Mouse (Mus musculus): ENCODE results near the gene Ulk4. TPM values are rescaled to one million over a fixed set of nuclear protein-coding genes. Genes with fewer than 3 reads are reported as not detected.

The Ulk4 gene
- polyA plus RNA-seq (2014; fragmentation: Nextera tagmentation; extraction: Ambion mirVana), result 50.0 and 65.6 TPM in 2 replicates

DNA sequence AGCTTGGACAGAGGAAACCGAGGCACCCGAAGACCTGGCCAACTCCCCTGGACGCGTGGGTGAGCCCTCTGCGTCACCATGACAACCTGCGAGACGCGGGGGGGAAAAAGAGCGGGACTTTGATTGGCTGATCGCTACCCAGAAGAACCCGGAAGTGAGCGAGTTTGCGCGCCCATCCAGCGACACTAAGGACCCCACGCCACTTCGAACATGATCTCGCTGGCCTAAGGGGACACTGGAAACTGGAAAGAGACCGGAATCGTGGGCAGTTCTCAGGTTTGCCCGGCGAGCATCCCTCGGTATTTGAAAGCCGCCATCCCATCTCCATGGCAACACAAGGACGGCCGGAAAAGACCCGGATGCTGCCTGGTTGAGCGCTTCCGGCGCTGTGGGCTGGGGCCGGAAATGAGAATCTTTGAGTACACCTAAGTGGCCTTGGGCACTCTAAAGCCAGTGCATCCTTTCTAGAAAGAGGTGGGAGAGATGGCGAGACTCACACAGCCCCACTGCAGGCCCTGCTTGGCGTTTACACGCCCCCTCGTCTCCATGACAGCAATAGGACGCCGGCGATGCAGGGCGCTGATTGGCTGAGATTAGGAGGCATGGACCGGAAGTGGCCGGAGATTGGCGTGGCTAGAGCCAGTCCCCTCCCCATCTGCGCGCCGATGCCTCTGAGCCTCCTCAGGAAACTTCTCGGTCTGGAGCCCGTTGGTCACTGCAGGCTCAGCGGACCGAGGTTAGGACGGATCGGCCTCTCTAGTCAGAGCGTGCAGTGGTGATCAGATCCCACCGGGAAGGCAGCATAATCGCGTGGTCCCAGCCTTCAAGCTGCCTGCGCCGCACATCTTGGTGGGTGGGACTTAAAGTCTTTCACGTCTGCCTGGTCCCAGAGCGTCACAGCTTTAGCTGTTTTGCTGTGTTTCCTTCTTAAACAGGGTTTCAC lies at the start of gene Ulk4:
TSS of gene Ulk4 (minus strand) at position 80 of the 943 bp plus-strand sequence.
- Histone ChIP-seq H3K4me1 (replicated peaks; ENCODE audit: control insufficient read depth, insufficient read depth, low read length) (peaks cover 14% of the 10 kb centered on the region; the same call in 1 of the 2 replicates), H3K4me2 (replicated peaks) (peak within 1 kb of the TSS; percentile 73), H3K27me3 (ENCODE audit: control insufficient read depth, insufficient read depth, low read length) (no peaks in the 10 kb centered on the region), H3K9me3 (ENCODE audit: control insufficient read depth, low read length) (0 out of 2 replicates have a peak, but pooled peaks cover 3% of the 10 kb centered on the region), H3K4me3 (replicated peaks; ENCODE audit: low read length) (peak within 1 kb of the TSS; percentile 62), H3K27ac (peak within 1 kb of the TSS; percentile 87), H3K9ac (peak within 1 kb of the TSS; percentile 54), H3K36me3 (replicated peaks; ENCODE audit: control insufficient read depth, insufficient read depth) (no peaks in the 10 kb centered on the region)
- DNase-seq (ENCODE audit: low spot score) (peak; percentile 92), ATAC-seq (ENCODE audit: low FRiP score) (peak; percentile 95)
- WGBS, result under 1% methylated on average over 59 of the region's 59 CpGs

DNA sequence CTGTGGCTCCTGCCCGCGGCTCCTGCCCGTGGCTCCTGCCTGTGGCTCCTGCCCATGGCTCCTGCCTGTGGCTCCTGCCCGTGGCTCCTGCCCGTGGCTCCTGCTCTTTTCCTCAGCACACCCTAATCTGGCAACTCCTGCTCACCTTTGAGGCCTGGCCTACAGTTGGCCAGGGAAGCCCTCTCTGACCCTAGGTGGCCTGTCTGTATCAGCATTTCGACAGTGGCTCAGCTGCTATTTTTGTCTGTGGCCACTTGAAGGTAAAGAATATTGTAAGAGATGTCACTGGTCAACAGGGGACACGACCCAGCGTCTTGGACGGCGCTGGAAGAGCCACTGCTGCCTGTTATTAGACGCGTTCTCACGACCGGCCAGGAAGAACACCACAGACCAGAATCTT lies 45.0 kb upstream of the Ulk4 start:
- no peak overlapping the region for H3K4me3 ChIP-seq (replicated peaks; ENCODE audit: low read length)
- H3K4me2 ChIP-seq (replicated peaks), result no peak overlapping the region
- 98% methylated on average over 14 of the region's 14 CpGs for WGBS

DNA sequence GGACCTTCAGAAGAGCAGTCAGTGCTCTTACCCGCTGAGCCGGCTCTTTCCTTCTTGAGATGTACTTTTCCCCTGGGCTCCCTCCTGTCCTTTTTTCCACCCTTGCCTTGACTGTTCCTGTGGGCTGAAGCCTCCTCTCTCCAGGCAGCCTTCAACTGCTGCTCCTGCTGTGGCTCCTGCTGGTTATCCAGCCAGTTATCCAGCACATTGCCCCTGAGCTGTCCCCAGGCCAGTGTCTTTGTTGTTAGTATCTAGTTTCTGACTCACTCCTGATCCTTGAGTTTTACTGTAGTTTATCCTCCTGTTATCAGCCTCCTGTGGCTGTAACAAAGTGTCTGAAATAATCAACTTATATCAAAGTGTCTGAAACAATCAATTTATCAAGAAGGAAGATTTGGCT lies 44.1 kb upstream of the Ulk4 start:
- H3K9ac ChIP-seq, result no peak overlapping the region
- no peaks in the 10 kb centered on the region for H3K9me3 ChIP-seq (ENCODE audit: control insufficient read depth, low read length)
- H3K4me1 ChIP-seq (replicated peaks; ENCODE audit: control insufficient read depth, insufficient read depth, low read length), result peaks cover 16% of the 10 kb centered on the region; the same call in 1 of the 2 replicates
- ATAC-seq (ENCODE audit: low FRiP score) (no peak), DNase-seq (ENCODE audit: low spot score) (no peak)
- H3K4me2 ChIP-seq (replicated peaks), result no peak overlapping the region
- no peaks in the 10 kb centered on the region for H3K27me3 ChIP-seq (ENCODE audit: control insufficient read depth, insufficient read depth, low read length)
- no peak overlapping the region for H3K27ac ChIP-seq
- 94% methylated on average over 2 of the region's 2 CpGs for WGBS
- 0 out of 2 replicates have a peak, but pooled peaks cover 3% of the 10 kb centered on the region for H3K36me3 ChIP-seq (replicated peaks; ENCODE audit: control insufficient read depth, insufficient read depth)
- H3K4me3 ChIP-seq (replicated peaks; ENCODE audit: low read length), result no peak overlapping the region

More for the DNA sequence above, 45.0 kb upstream of the Ulk4 start:
- Histone ChIP-seq H3K4me1 (replicated peaks; ENCODE audit: control insufficient read depth, insufficient read depth, low read length) (peaks cover 7% of the 10 kb centered on the region; the same call in 1 of the 2 replicates), H3K27ac (no peak overlapping the region), H3K9ac (no peak overlapping the region), H3K36me3 (replicated peaks; ENCODE audit: control insufficient read depth, insufficient read depth) (0 out of 2 replicates have a peak, but pooled peaks cover 3% of the 10 kb centered on the region), H3K9me3 (ENCODE audit: control insufficient read depth, low read length) (no peaks in the 10 kb centered on the region), H3K27me3 (ENCODE audit: control insufficient read depth, insufficient read depth, low read length) (no peaks in the 10 kb centered on the region)
- DNase-seq (ENCODE audit: low spot score) (no peak), ATAC-seq (ENCODE audit: low FRiP score) (no peak)

- Histone ChIP-seq H3K27me3 (ENCODE audit: control insufficient read depth, insufficient read depth, low read length) (no peaks in the 10 kb centered on the region), H3K4me1 (replicated peaks; ENCODE audit: control insufficient read depth, insufficient read depth, low read length) (peaks cover 22% of the 10 kb centered on the region), H3K4me2 (replicated peaks) (no peak overlapping the region), H3K27ac (no peak overlapping the region), H3K36me3 (replicated peaks; ENCODE audit: control insufficient read depth, insufficient read depth) (0 out of 2 replicates have a peak, but pooled peaks cover 3% of the 10 kb centered on the region), H3K9me3 (ENCODE audit: control insufficient read depth, low read length) (no peaks in the 10 kb centered on the region), H3K4me3 (replicated peaks; ENCODE audit: low read length) (no peak overlapping the region), H3K9ac (no peak overlapping the region)
- WGBS, result 82% methylated on average over 2 of the region's 2 CpGs
- no peak for DNase-seq (ENCODE audit: low spot score)
- ATAC-seq (ENCODE audit: low FRiP score), result no peak
Observed at GRCm38 (mm10) chr9:121320433-121320832, 43.4 kb upstream of the Ulk4 start.

DNA sequence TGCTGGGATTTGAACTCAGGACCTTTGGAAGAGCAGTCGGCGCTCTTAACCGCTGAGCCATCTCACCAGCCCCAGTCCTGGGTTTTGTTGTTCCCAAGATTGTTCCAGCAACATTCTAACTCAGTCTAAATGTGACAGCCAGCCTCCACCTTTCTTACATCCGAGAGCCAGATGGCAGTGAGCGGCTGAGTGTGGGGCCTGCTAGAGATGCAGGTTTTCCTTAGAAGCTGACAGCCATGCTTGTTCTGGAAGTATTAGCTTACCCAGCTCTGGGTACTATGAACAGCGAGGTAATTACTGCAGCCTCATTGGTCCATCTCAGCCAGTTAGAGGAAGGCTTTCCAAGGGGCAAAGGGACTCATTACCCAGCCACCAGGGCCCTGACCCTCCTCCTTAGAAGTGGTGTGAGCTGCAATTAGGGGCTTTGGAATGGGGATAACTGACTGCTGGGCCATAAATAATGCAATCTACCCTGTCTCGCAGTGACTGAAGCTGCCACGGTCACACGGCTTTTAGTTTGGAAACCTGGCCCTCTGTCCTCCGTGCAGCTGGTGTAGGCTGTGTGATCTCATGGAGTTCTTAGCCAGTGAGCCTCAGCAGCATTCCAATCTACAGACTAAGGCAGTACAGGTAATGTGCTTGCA lies 42.4 kb upstream of the Ulk4 start:
- no peaks in the 10 kb centered on the region for H3K27me3 ChIP-seq (ENCODE audit: control insufficient read depth, insufficient read depth, low read length)
- peaks cover 32% of the 10 kb centered on the region for H3K4me1 ChIP-seq (replicated peaks; ENCODE audit: control insufficient read depth, insufficient read depth, low read length)
- DNase-seq (ENCODE audit: low spot score) (no peak), ATAC-seq (ENCODE audit: low FRiP score) (peak; percentile 38; the same call in 1 of the 2 replicates)
- 0 out of 2 replicates have a peak, but pooled peaks cover 3% of the 10 kb centered on the region for H3K36me3 ChIP-seq (replicated peaks; ENCODE audit: control insufficient read depth, insufficient read depth)
- 57% methylated on average over 10 of the region's 10 CpGs for WGBS
- no peak overlapping the region for H3K4me3 ChIP-seq (replicated peaks; ENCODE audit: low read length)
- H3K9ac ChIP-seq, result 0 out of 2 replicates have a peak overlapping the region, but pooled peaks have one; percentile 2
- 0 out of 2 replicates have a peak overlapping the region, but pooled peaks have one; percentile 14 for H3K27ac ChIP-seq
- H3K4me2 ChIP-seq (replicated peaks), result no peak overlapping the region
- H3K9me3 ChIP-seq (ENCODE audit: control insufficient read depth, low read length), result no peaks in the 10 kb centered on the region

DNA sequence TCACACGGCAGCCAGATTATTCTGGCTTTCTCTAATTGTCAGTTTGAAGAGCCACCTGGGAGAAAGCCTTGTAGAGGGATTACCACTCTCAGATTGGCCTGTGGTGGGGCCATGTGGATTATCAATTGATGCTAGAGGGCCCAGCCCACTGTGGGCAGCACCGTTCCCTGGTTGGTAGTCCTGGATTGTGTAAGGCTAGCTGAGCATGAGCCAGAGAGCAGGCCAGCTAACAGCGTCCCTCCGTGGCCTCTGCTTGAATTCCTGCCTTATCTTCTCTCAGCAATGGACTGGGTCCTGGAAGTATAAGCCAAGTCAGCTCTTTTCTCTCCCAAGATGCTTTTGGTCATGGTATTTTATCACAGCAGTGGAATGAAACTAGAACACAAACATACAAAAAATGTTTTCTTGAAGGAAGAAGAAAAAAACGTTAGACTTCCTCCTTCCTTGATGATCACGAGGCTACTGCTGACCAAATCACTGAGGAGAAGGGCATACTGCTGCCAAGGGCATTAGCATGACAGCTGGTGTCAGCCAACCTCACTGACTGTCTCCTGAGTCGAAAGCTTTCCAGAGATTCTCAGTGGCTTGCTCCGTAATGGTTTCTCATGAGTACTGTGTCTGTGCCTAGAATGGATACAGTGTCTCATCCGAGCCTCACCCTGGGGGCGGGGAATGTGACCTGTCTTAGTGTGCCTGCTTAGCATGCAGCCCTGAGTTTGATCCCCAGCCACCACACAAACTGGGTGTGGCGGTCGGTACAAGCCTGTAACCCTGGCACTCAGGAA lies 39.8 kb upstream of the Ulk4 start:
- peak overlapping the region; percentile 56 for H3K27ac ChIP-seq
- no peaks in the 10 kb centered on the region for H3K27me3 ChIP-seq (ENCODE audit: control insufficient read depth, insufficient read depth, low read length)
- H3K9ac ChIP-seq, result no peak overlapping the region
- peaks cover 59% of the 10 kb centered on the region for H3K4me1 ChIP-seq (replicated peaks; ENCODE audit: control insufficient read depth, insufficient read depth, low read length)
- no peak overlapping the region for H3K4me3 ChIP-seq (replicated peaks; ENCODE audit: low read length)
- no peak for DNase-seq (ENCODE audit: low spot score)
- 0 out of 2 replicates have a peak, but pooled peaks cover 3% of the 10 kb centered on the region for H3K36me3 ChIP-seq (replicated peaks; ENCODE audit: control insufficient read depth, insufficient read depth)
- no peak overlapping the region for H3K4me2 ChIP-seq (replicated peaks)
- no peaks in the 10 kb centered on the region for H3K9me3 ChIP-seq (ENCODE audit: control insufficient read depth, low read length)
- no peak for ATAC-seq (ENCODE audit: low FRiP score)
- 48% methylated on average over 12 of the region's 12 CpGs for WGBS

GRCm38 (mm10) chr9:121315901-121316595 lies 39.1 kb upstream of the Ulk4 start:
- Histone ChIP-seq H3K4me3 (replicated peaks; ENCODE audit: low read length) (no peak overlapping the region), H3K4me2 (replicated peaks) (no peak overlapping the region), H3K36me3 (replicated peaks; ENCODE audit: control insufficient read depth, insufficient read depth) (0 out of 2 replicates have a peak, but pooled peaks cover 3% of the 10 kb centered on the region), H3K9me3 (ENCODE audit: control insufficient read depth, low read length) (no peaks in the 10 kb centered on the region), H3K9ac (no peak overlapping the region), H3K4me1 (replicated peaks; ENCODE audit: control insufficient read depth, insufficient read depth, low read length) (peaks cover 61% of the 10 kb centered on the region), H3K27me3 (ENCODE audit: control insufficient read depth, insufficient read depth, low read length) (no peaks in the 10 kb centered on the region), H3K27ac (peak overlapping the region; percentile 56; the same call in 1 of the 2 replicates)
- ATAC-seq (ENCODE audit: low FRiP score) (no peak), DNase-seq (ENCODE audit: low spot score) (no peak)
- 63% methylated on average over 4 of the region's 4 CpGs for WGBS

DNA sequence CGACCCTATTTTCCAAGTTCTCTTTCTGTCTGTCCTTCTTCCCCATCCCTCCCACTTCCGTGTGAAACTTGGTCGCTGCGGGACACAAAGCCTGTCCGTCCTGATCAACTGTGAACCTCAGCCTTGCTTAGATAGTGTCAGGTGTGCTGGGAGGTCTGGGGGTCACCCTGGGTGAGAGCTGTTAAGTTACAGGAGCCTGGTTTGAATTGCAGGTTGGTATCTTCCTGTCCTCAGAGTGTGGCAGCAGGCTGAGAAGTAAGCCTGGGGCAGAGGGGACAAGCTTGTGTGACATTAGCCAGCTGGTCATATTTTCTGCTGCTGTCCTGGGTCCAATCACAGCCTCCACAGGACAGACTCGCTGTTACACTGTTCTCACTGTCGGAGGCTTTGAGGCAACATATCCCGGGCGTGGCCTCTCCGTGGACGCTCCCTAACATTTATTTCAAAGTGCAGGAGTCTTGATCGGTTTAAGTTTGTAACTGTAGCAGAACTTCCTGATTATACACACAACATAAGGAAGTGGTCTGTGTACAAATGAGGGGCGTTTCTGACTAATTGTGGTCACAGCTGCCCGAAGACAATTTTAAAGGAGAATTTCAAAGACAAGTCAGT lies 37.6 kb upstream of the Ulk4 start:
- WGBS, result 14% methylated on average over 14 of the region's 14 CpGs
- Histone ChIP-seq H3K27me3 (ENCODE audit: control insufficient read depth, insufficient read depth, low read length) (no peaks in the 10 kb centered on the region), H3K9me3 (ENCODE audit: control insufficient read depth, low read length) (no peaks in the 10 kb centered on the region), H3K9ac (peak overlapping the region; percentile 55), H3K4me3 (replicated peaks; ENCODE audit: low read length) (peak overlapping the region; percentile 12), H3K36me3 (replicated peaks; ENCODE audit: control insufficient read depth, insufficient read depth) (0 out of 2 replicates have a peak, but pooled peaks cover 3% of the 10 kb centered on the region), H3K4me1 (replicated peaks; ENCODE audit: control insufficient read depth, insufficient read depth, low read length) (peaks cover 66% of the 10 kb centered on the region), H3K4me2 (replicated peaks) (peak overlapping the region; percentile 49), H3K27ac (peak overlapping the region; percentile 87)
- no peak for DNase-seq (ENCODE audit: low spot score)
- ATAC-seq (ENCODE audit: low FRiP score), result no peak

All from hindbrain, embryonic 14.5 days (tissue).